Mouse (Mus musculus) forebrain, embryonic 11.5 days (tissue): ENCODE measurements at regions not wholly inside any gene's neighbourhood (a gene's known extent, or its start where the extent isn't known, plus 50 kb on each side); places are given as distances from the start of the nearest gene placed in this dataset.

Source experiments
- ATAC-seq: fragments of 200-750 bp; cut with Nextera tagmentation; replicated peaks from 2 replicates; pipeline ENCODE4 v1.8.0; 2017; ENCODE audit warnings: moderate TSS enrichment; ENCODE audit not compliant: low FRiP score
- DNase-seq: peaks from one replicate; pipeline ENCODE4 v3.0.0-alpha.2; 2017; ENCODE audit warnings: low spot score
- H3K27ac ChIP-seq: fragments of 300-500 bp; sonication (generic); 2 replicates; pipeline ENCODE4 v1.5.1; 2014; ENCODE audit warnings: low read depth, low read length
- H3K27me3 ChIP-seq: fragments of 300-500 bp; sonication (generic); 2 replicates; pipeline ENCODE4 v1.6.1; 2014; ENCODE audit warnings: mild to moderate bottlenecking, low read length, mixed read lengths; ENCODE audit not compliant: control insufficient read depth, insufficient read depth
- H3K36me3 ChIP-seq: fragments of 300-500 bp; sonication (generic); 2 replicates; pipeline ENCODE4 v1.6.1; 2014; ENCODE audit warnings: mild to moderate bottlenecking, low read length, moderate library complexity, mixed read lengths; ENCODE audit not compliant: control insufficient read depth, insufficient read depth
- H3K4me1 ChIP-seq: fragments of 300-500 bp; sonication (generic); replicated peaks from 2 replicates; pipeline ENCODE4 v1.6.1; 2014; ENCODE audit warnings: low read length, mixed read lengths; ENCODE audit not compliant: control insufficient read depth, insufficient read depth
- H3K4me2 ChIP-seq: fragments of 300-500 bp; sonication (generic); 2 replicates; pipeline ENCODE4 v1.6.1; 2014; ENCODE audit warnings: low read depth, mild to moderate bottlenecking, low read length, moderate library complexity, mixed read lengths; ENCODE audit not compliant: severe bottlenecking
- H3K4me3 ChIP-seq: fragments of 300-500 bp; sonication (generic); 2 replicates; pipeline ENCODE4 v1.5.1; 2014; ENCODE audit warnings: low read depth, low read length
- H3K9ac ChIP-seq: fragments of 300-500 bp; sonication (generic); 2 replicates; pipeline ENCODE4 v1.6.1; 2014; ENCODE audit warnings: low read length
- H3K9me3 ChIP-seq: fragments of 300-500 bp; sonication (generic); 2 replicates; pipeline ENCODE4 v1.6.1; 2016; ENCODE audit warnings: low read length, mixed read lengths; ENCODE audit not compliant: control insufficient read depth
- WGBS: fragments of 180-500 bp; shearing (Covaris S2); extraction: QIAGEN DNeasy Blood & Tissue Kit; methylation state at CpG from one replicate; pipeline ENCODE4 v1.1.7; 2014; 5-methylcytosine and 5-hydroxymethylcytosine counted together

DNA sequence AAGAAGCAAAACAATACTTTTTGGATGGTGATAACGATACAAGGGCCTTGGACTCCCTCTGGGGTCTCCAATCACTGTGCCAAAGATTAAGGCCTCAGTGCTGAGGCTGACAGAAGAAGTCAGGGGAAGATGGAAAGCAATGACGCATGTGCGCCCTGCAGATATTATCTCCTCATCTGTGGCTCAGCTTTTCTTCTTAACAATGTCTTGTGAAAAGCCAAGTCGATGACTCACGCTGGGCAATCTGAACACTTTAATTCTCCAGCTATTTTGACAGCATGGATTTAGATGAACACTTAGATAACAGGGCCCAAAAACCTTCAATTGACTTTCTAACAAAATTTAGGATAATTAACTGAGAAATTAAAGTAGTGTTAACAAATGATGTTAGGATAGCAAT, 155.7 kb upstream of the Cxcl12 start:
- DNase-seq, result no peak
- Histone ChIP-seq H3K9me3 (no peaks in the 10 kb centered on the region), H3K4me1 (no peaks in the 10 kb centered on the region), H3K9ac (no peak overlapping the region), H3K36me3 (no peaks in the 10 kb centered on the region), H3K27ac (no peak overlapping the region), H3K4me3 (no peak overlapping the region), H3K4me2 (no peak overlapping the region), H3K27me3 (no peaks in the 10 kb centered on the region)
- ATAC-seq, result no peak
- WGBS, result 82% methylated on average over 5 of the region's 5 CpGs

DNA sequence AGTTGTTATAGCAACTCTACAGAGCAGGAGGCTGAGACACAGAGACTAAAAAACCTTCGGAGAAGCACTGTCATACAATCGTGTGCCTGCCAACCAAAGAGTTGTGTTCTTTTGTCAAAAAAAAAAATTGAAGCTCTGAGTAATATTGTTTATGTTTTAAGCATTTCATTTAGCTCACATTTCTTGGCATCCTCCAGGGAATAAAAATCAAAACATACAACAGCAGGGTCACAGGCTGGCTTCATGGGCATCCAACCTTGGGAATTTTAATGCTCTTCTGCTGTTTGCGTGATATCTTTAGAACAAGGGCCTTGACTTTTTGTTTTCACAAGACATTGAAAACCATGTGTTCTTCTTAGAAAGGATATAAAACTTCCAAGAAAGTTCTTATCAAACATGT, 152.9 kb upstream of the Cxcl12 start:
- WGBS, result 90% methylated on average over 3 of the region's 3 CpGs
- DNase-seq (no peak), ATAC-seq (no peak)
- H3K36me3 ChIP-seq, result no peaks in the 10 kb centered on the region
- H3K4me3 ChIP-seq, result no peak overlapping the region
- H3K9ac ChIP-seq, result no peak overlapping the region
- H3K4me2 ChIP-seq, result no peak overlapping the region
- no peaks in the 10 kb centered on the region for H3K27me3 ChIP-seq
- H3K27ac ChIP-seq, result no peak overlapping the region
- no peaks in the 10 kb centered on the region for H3K9me3 ChIP-seq
- H3K4me1 ChIP-seq, result no peaks in the 10 kb centered on the region

DNA sequence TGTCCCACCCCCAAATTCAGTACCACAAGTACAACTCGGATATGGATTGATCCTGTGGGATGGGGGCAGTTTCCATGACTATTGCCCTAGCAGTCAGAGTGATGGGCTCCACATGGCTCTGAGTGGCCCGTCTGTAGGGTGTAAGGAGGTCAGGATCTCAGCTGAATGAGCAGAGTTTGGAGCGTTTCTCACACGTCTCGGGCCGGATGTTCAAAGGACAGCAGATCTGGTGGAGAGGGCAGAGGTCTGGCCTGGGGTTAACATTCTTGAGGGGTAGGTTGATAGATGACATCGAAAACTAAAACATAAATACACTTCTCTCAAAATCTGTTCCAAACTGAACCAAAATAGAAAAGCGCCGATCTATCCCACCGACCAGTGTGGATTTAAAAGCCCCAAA, 146.5 kb upstream of the Cxcl12 start:
- Histone ChIP-seq H3K4me2 (no peak overlapping the region), H3K36me3 (no peaks in the 10 kb centered on the region), H3K4me1 (no peaks in the 10 kb centered on the region), H3K27ac (no peak overlapping the region), H3K4me3 (no peak overlapping the region), H3K9me3 (no peaks in the 10 kb centered on the region), H3K27me3 (no peaks in the 10 kb centered on the region), H3K9ac (no peak overlapping the region)
- ATAC-seq (no peak), DNase-seq (no peak)
- 83% methylated on average over 10 of the region's 10 CpGs for WGBS

DNA sequence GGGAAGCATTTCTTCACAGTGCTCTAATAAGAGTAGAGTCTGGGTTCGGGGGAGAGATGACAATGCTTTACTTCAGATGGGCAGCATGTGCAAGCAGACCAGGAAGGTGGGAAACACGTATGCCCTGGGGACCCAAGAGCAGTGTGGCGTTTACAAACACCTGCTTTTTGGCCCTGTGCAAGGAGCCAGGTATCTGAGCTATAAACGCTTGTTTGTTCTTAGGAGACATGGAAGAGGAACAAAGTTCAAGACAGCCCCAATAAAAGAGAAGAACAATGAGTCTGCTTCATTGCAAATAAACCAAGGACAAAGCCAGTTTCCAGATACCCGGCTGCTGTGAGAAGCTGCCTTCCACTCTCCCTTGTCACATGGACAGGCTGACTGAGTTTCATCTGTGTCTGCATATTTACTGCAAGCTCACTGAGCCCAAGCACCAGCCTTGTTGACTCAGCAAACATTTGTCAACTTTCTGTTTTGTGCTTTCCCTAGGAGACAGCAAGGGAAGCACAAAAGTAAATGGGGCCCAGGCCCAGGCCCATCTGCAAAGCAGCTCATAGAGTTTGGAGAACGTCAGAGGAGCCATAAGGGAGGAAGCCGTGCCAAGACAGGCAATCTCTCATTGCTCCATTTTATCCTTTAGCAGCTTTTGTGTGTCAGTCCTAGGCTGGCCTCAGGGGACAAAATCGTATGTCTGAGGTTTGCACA, 136.1 kb upstream of the Cxcl12 start:
- no peak overlapping the region for H3K9ac ChIP-seq
- no peak overlapping the region for H3K4me3 ChIP-seq
- no peaks in the 10 kb centered on the region for H3K9me3 ChIP-seq
- H3K36me3 ChIP-seq, result no peaks in the 10 kb centered on the region
- 74% methylated on average over 8 of the region's 8 CpGs for WGBS
- no peaks in the 10 kb centered on the region for H3K27me3 ChIP-seq
- no peak overlapping the region for H3K27ac ChIP-seq
- no peaks in the 10 kb centered on the region for H3K4me1 ChIP-seq
- DNase-seq, result no peak
- ATAC-seq, result no peak
- no peak overlapping the region for H3K4me2 ChIP-seq

DNA sequence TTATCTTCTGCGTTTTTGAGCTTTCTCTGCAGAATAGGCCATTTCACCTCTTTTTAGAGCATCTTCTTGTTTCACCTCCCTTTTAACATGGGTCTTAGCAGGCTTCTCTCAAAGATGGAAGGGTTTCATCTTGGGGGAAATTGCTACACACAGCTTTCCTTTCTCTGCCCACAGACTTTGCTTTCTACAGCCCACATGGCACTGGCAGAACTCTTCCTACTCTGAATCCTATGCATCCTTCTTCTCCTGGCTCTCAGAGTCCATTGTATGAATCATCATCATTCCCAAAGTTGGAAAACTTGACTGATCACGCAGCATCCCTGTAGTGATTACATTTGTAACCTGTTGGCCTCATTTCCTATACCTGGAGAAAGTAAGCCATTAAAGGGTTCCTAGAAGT, 124.6 kb upstream of the Cxcl12 start:
- no peak overlapping the region for H3K4me3 ChIP-seq
- H3K27me3 ChIP-seq, result no peaks in the 10 kb centered on the region
- H3K4me2 ChIP-seq, result no peak overlapping the region
- no peak for ATAC-seq
- DNase-seq, result no peak
- 85% methylated on average over 2 of the region's 2 CpGs for WGBS
- no peaks in the 10 kb centered on the region for H3K4me1 ChIP-seq
- H3K9me3 ChIP-seq, result no peaks in the 10 kb centered on the region
- H3K9ac ChIP-seq, result no peak overlapping the region
- no peaks in the 10 kb centered on the region for H3K36me3 ChIP-seq
- H3K27ac ChIP-seq, result no peak overlapping the region

DNA sequence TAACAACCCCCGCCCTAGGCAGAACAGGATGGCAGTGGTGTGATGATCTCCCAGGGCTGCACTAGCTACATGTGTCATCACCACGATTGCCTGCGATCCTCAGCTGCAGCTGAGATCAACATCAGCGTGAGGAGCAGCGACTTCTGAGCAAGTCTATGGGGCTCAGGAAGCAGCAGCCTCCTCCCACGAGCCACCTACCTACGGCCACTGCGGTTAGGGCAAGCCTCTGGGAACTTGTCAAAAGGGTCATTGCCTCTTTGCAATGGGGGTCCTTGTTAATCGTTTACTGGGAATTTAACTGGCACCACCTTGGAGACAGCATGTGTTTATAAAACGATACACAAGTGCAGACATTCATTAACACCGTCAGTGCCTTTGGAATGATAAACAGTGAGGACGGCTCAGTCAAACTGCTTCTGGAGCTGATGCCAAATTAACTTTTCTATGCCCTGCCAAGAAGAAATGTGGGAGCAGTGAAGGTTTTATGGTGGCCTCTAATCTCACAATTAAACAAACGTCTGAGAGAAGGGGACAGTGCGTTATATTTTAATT, 118.8 kb upstream of the Cxcl12 start:
- H3K9ac ChIP-seq, result no peak overlapping the region
- H3K4me1 ChIP-seq, result no peaks in the 10 kb centered on the region
- H3K27me3 ChIP-seq, result no peaks in the 10 kb centered on the region
- no peak overlapping the region for H3K27ac ChIP-seq
- no peak overlapping the region for H3K4me2 ChIP-seq
- no peaks in the 10 kb centered on the region for H3K36me3 ChIP-seq
- 67% methylated on average over 14 of the region's 14 CpGs for WGBS
- DNase-seq (no peak), ATAC-seq (no peak; the same call in 1 of the 2 replicates)
- no peaks in the 10 kb centered on the region for H3K9me3 ChIP-seq
- H3K4me3 ChIP-seq, result no peak overlapping the region

DNA sequence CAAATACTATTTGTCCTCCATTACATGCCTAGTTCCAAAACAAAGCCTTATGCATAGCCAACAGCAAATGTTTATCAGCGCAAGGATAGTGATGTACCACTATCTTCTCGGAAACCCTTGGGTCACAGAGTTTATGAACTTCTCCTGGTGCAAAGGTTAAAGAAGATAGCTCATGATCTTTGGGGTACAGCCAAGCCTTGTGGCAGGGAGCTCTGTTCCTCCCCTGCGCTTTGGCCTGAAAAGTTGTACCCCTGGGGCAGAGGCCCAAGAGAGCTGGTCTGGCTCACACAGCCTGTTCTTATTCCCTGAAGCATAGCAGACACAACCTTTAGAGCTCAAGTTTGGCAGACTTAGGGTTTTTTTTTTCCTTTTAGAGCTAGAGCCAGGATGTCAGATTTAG, 107.6 kb upstream of the Cxcl12 start:
- no peaks in the 10 kb centered on the region for H3K27me3 ChIP-seq
- DNase-seq, result no peak
- no peaks in the 10 kb centered on the region for H3K36me3 ChIP-seq
- H3K4me1 ChIP-seq, result no peaks in the 10 kb centered on the region
- no peak overlapping the region for H3K27ac ChIP-seq
- H3K4me3 ChIP-seq, result no peak overlapping the region
- no peak overlapping the region for H3K9ac ChIP-seq
- no peak overlapping the region for H3K4me2 ChIP-seq
- no peaks in the 10 kb centered on the region for H3K9me3 ChIP-seq
- 96% methylated on average over 3 of the region's 3 CpGs for WGBS
- no peak for ATAC-seq

DNA sequence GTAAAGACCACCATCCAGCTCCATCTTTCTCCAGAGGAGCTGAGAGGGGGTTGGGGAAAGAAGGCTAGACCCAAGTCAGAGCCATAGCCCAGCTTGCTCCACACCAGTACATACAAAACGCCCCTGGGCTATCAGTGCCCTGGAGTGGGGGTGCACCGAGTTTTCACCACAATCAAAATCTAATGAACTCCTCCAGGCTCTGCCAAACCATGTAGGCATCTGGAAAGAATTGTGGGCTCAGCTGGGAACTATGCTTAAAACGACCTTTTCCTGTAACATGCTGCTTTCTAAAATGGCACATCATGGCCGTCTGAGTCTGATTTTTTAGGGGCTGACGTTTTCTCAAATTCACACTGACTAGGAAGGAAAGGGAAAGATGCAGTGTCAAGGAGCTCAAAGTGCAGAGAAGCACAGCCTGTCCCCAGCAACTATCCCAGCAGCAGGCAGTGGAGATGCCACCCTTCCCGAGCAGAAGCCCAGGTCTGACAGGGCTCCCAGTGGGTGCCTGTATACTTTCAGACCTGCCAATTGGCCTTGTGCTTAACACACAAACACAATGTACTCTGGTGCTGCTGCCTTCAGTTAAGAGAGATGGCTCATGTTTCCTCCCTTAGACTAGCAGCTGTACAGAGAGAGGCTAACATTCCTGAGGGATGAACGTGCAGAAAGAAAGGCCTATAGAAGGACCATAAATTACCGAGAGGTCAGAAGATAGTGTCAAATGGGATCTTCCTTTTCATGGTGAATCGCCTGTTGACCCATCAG, 100.6 kb upstream of the Cxcl12 start:
- WGBS, result 74% methylated on average over 9 of the region's 9 CpGs
- no peak overlapping the region for H3K4me3 ChIP-seq
- DNase-seq (no peak), ATAC-seq (no peak)
- no peaks in the 10 kb centered on the region for H3K36me3 ChIP-seq
- no peaks in the 10 kb centered on the region for H3K27me3 ChIP-seq
- no peaks in the 10 kb centered on the region for H3K4me1 ChIP-seq
- H3K9me3 ChIP-seq, result no peaks in the 10 kb centered on the region
- no peak overlapping the region for H3K4me2 ChIP-seq
- no peak overlapping the region for H3K27ac ChIP-seq
- H3K9ac ChIP-seq, result no peak overlapping the region
